Mouse (Mus musculus) midbrain, embryonic 14.5 days (tissue): ENCODE results near the gene P4hb. TPM values are rescaled to one million over a fixed set of nuclear protein-coding genes. Genes with fewer than 3 reads are reported as not detected.

Experiments used
- ATAC-seq: fragments of 200-750 bp; cut with Nextera tagmentation; 2 replicates; pipeline ENCODE4 v1.8.0; 2017; ENCODE audit warnings: moderate number of reproducible peaks, moderate library complexity; ENCODE audit not compliant: low FRiP score, low TSS enrichment
- DNase-seq: peaks from one replicate; pipeline ENCODE4 v3.0.0-alpha.2; 2015
- H3K27ac ChIP-seq: fragments of 300-500 bp; sonication (generic); replicated peaks from 2 replicates; pipeline ENCODE4 v1.5.1; 2014; ENCODE audit warnings: mild to moderate bottlenecking, low read depth, low read length, moderate library complexity
- H3K27me3 ChIP-seq: fragments of 300-500 bp; sonication (generic); 2 replicates; pipeline ENCODE4 v1.6.1; 2014; ENCODE audit warnings: low read length, control low read depth, mixed read lengths; ENCODE audit not compliant: control insufficient read depth, insufficient read depth
- H3K36me3 ChIP-seq: fragments of 300-500 bp; sonication (generic); 2 replicates; pipeline ENCODE4 v1.6.1; 2014; ENCODE audit warnings: low read length, control low read depth; ENCODE audit not compliant: control insufficient read depth, insufficient read depth
- H3K4me1 ChIP-seq: fragments of 300-500 bp; sonication (generic); 2 replicates; pipeline ENCODE4 v1.6.1; 2014; ENCODE audit warnings: mild to moderate bottlenecking, antibody characterized with exemption, low read length, control low read depth; ENCODE audit not compliant: control insufficient read depth, insufficient read depth
- H3K4me2 ChIP-seq: fragments of 300-500 bp; sonication (generic); 2 replicates; pipeline ENCODE4 v1.6.1; 2014; ENCODE audit warnings: mild to moderate bottlenecking, low read length, moderate library complexity
- H3K4me3 ChIP-seq: fragments of 300-500 bp; sonication (generic); replicated peaks from 2 replicates; pipeline ENCODE4 v1.5.1; 2014; ENCODE audit warnings: low read depth, low read length
- H3K9ac ChIP-seq: fragments of 300-500 bp; sonication (generic); replicated peaks from 2 replicates; pipeline ENCODE4 v1.6.1; 2014; ENCODE audit warnings: mild to moderate bottlenecking, low read length, moderate library complexity
- H3K9me3 ChIP-seq: fragments of 300-500 bp; sonication (generic); 2 replicates; pipeline ENCODE4 v1.6.1; 2016; ENCODE audit warnings: low read length, control low read depth, mixed read lengths; ENCODE audit not compliant: control insufficient read depth
- WGBS: fragments of 180-500 bp; shearing (Covaris S2); extraction: QIAGEN DNeasy Blood & Tissue Kit; methylation state at CpG from one replicate; pipeline ENCODE4 v1.1.7; 2014; 5-methylcytosine and 5-hydroxymethylcytosine counted together
- polyA plus RNA-seq: library from polyadenylated mRNA; unstranded; fragments of >200 nt; fragmentation: Nextera tagmentation; extraction: Ambion mirVana; gene quantifications from 2 replicates; pipeline ENCODE4 v1.2.1, GENCODE M21; 2014

P4hb gene
- polyA plus RNA-seq, result 241 and 300 TPM in 2 replicates

- peak within 1 kb of the TSS; percentile 90 for H3K27ac ChIP-seq
- H3K27me3 ChIP-seq, result no peaks in the 10 kb centered on the region
- H3K4me3 ChIP-seq, result peak within 1 kb of the TSS; percentile 87
- peak within 1 kb of the TSS; percentile 84 for H3K9ac ChIP-seq
- ATAC-seq (peak; percentile 97), DNase-seq (peak; percentile 100)
- peaks cover 12% of the 10 kb centered on the region for H3K4me1 ChIP-seq
- no peaks in the 10 kb centered on the region for H3K9me3 ChIP-seq
- under 1% methylated on average over 93 of the region's 94 CpGs for WGBS
- H3K4me2 ChIP-seq, result peak within 1 kb of the TSS; percentile 72
- peaks cover 36% of the 10 kb centered on the region for H3K36me3 ChIP-seq
Observed at GRCm38 (mm10) chr11:120572752-120573584, at the start of gene P4hb. Gene P4hb, minus strand, starts transcription at chr11:120573253.

DNA sequence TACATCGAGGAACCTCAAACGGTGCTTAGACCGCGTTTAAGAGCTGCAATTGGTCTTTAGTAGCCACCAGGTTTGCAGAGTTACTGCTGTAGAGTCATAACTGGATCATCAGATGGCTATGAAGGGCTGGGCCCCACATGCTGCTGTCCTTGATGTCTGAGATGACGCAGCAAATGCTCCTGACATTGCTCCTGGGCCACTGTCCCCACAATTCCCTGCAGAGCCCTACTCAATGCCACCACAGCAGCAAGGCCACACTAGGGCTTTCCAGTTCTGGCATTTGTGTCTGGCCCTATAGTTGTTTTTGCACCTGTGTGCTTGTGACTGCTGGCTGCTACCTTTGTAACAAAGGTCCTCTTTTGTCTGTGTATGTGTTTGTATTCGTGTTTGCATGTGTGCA is 49.8 kb upstream of the P4hb start:
- DNase-seq (no peak), ATAC-seq (no peak)
- 89% methylated on average over 6 of the region's 6 CpGs for WGBS
- H3K27me3 ChIP-seq, result no peaks in the 10 kb centered on the region
- H3K4me3 ChIP-seq, result no peak overlapping the region
- peaks cover 65% of the 10 kb centered on the region for H3K36me3 ChIP-seq
- H3K4me1 ChIP-seq, result peaks cover 14% of the 10 kb centered on the region
- H3K9me3 ChIP-seq, result no peaks in the 10 kb centered on the region
- no peak overlapping the region for H3K27ac ChIP-seq
- no peak overlapping the region for H3K9ac ChIP-seq
- no peak overlapping the region for H3K4me2 ChIP-seq

- 95% methylated on average over 14 of the region's 14 CpGs for WGBS
- DNase-seq (no peak), ATAC-seq (no peak)
- Histone ChIP-seq H3K4me1 (peaks cover 17% of the 10 kb centered on the region), H3K4me3 (no peak overlapping the region), H3K9ac (no peak overlapping the region), H3K27ac (no peak overlapping the region), H3K9me3 (no peaks in the 10 kb centered on the region), H3K36me3 (peaks cover 52% of the 10 kb centered on the region), H3K27me3 (no peaks in the 10 kb centered on the region), H3K4me2 (no peak overlapping the region)
Observed at GRCm38 (mm10) chr11:120620195-120620594, 47.1 kb upstream of the P4hb start.

- H3K4me1 ChIP-seq, result peaks cover 9% of the 10 kb centered on the region
- ATAC-seq (no peak), DNase-seq (no peak)
- H3K4me2 ChIP-seq, result no peak overlapping the region
- WGBS, result 94% methylated on average over 25 of the region's 25 CpGs
- H3K36me3 ChIP-seq, result peaks cover 59% of the 10 kb centered on the region
- peak overlapping the region; percentile 83; the same call in 1 of the 2 replicates for H3K27ac ChIP-seq
- no peak overlapping the region for H3K4me3 ChIP-seq
- no peaks in the 10 kb centered on the region for H3K27me3 ChIP-seq
- no peaks in the 10 kb centered on the region for H3K9me3 ChIP-seq
- no peak overlapping the region for H3K9ac ChIP-seq
Observed at GRCm38 (mm10) chr11:120618619-120619535, 45.8 kb upstream of the P4hb start.

- H3K9ac ChIP-seq, result peak within 1 kb of the TSS; percentile 75
- DNase-seq (peak; percentile 97), ATAC-seq (peak; percentile 94)
- peak within 1 kb of the TSS; percentile 72 for H3K4me2 ChIP-seq
- peaks cover 7% of the 10 kb centered on the region for H3K4me1 ChIP-seq
- peaks cover 65% of the 10 kb centered on the region for H3K36me3 ChIP-seq
- peak within 1 kb of the TSS; percentile 62 for H3K4me3 ChIP-seq
- H3K27me3 ChIP-seq, result no peaks in the 10 kb centered on the region
- H3K27ac ChIP-seq, result peak within 1 kb of the TSS; percentile 83
- H3K9me3 ChIP-seq, result no peaks in the 10 kb centered on the region
- WGBS, result under 1% methylated on average over 56 of the region's 56 CpGs
Observed at GRCm38 (mm10) chr11:120617519-120618112, 44.6 kb upstream of the P4hb start, which contains the start of gene Pcyt2. Gene Pcyt2, minus strand, starts transcription at chr11:120617936.

- Histone ChIP-seq H3K9ac (peak overlapping the region; percentile 75), H3K27me3 (no peaks in the 10 kb centered on the region), H3K4me3 (peak overlapping the region; percentile 62), H3K4me2 (peak overlapping the region; percentile 72), H3K27ac (peak overlapping the region; percentile 83), H3K9me3 (no peaks in the 10 kb centered on the region), H3K36me3 (peaks cover 65% of the 10 kb centered on the region), H3K4me1 (peaks cover 7% of the 10 kb centered on the region)
- WGBS, result 44% methylated on average over 4 of the region's 4 CpGs
- DNase-seq (no peak), ATAC-seq (no peak)
Observed at GRCm38 (mm10) chr11:120616617-120617294, 43.7 kb upstream of the P4hb start.

GRCm38 (mm10) chr11:120615606-120616203 is 42.7 kb upstream of the P4hb start:
- peaks cover 65% of the 10 kb centered on the region for H3K36me3 ChIP-seq
- no peak overlapping the region for H3K27ac ChIP-seq
- ATAC-seq, result no peak
- H3K4me3 ChIP-seq, result no peak overlapping the region
- H3K4me1 ChIP-seq, result peaks cover 7% of the 10 kb centered on the region
- no peak overlapping the region for H3K4me2 ChIP-seq
- no peaks in the 10 kb centered on the region for H3K9me3 ChIP-seq
- no peaks in the 10 kb centered on the region for H3K27me3 ChIP-seq
- no peak overlapping the region for H3K9ac ChIP-seq
- 89% methylated on average over 11 of the region's 11 CpGs for WGBS
- no peak for DNase-seq
